8 mouse cellular contexts compared by ENCODE assay signal in the genomic region with DNA sequence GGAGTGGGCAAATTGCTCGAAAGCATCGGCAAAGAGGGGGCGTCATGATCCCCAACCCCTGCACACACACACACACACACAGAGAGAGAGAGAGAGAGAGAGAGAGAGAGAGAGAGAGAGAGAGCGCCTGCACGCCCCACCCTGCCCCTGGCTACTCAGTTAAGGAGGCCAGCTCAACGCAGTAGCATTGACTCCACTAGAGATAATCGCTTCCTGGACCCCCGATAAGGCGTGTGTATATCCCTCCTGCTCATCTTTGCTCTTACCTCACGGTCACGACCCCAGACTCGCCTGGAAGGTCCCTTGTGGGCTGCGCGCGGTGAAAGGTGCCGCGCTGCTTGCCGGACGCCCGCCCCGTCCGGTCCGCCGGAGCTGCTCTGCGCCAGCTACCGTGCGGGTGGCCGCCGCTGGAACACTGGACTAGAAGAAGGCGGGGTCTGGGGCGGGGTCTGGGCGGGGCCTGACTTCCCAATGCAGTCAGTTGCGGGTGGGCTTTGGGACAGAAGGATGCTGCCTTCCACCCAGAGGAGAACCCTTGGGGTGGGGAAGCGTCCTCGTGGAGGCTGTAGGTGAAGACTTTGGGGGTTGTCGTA. TPM values are rescaled to one million over a fixed set of nuclear protein-coding genes. Genes with fewer than 3 reads are reported as not detected.
DNase-seq lines count a peak whose midpoint lies in the region; ATAC-seq and TF ChIP-seq lines count a peak whose summit lies in the region.

A gene (minus strand): TSS at position 422 of the 593 bp plus-strand sequence.

- WGBS in intestine, embryonic 14.5 days: 3% methylated on average over 36 of the region's 36 CpGs
- WGBS in liver, postnatal 0 days (ENCODE audit: insufficient replicate concordance): 10% methylated on average over 35 of the region's 36 CpGs

- no peak; the same call in 1 of the 2 replicates for ATAC-seq in intestine, embryonic 14.5 days (replicated peaks; ENCODE audit: low FRiP score, low TSS enrichment, low read depth)
- no peak for ATAC-seq in liver, postnatal 0 days
- no peak for ATAC-seq in granulocyte monocyte progenitor cell, adult 5-6 weeks (replicated peaks; ENCODE audit: poor library complexity, severe bottlenecking)

- H3K4me3 ChIP-seq in intestine, embryonic 14.5 days (ENCODE audit: low read depth, low read length): peak within 1 kb of the TSS; percentile 20
- no peak within 1 kb of the TSS for H3K4me3 ChIP-seq in liver, postnatal 0 days (ENCODE audit: low read depth, low read length)

- no peak within 1 kb of the TSS for H3K9ac ChIP-seq in intestine, embryonic 14.5 days (ENCODE audit: low read length)
- H3K9ac ChIP-seq in liver, postnatal 0 days (replicated peaks): no peak within 1 kb of the TSS

- no peak for TF ChIP-seq CTCF in liver, postnatal 0 days (IDR thresholded peaks at IDR 0.05; ENCODE audit: low read depth)

- peak within 1 kb of the TSS; percentile 45 for H3K4me2 ChIP-seq in intestine, embryonic 14.5 days (ENCODE audit: low read length)
- peak within 1 kb of the TSS; percentile 38 for H3K4me2 ChIP-seq in liver, postnatal 0 days (ENCODE audit: low read depth, low read length)

- peak in 1 of 2 experiments; percentile 31 for DNase-seq in frontal cortex, adult 2 months (ENCODE audit: extremely low spot score in 1 of 2, low spot score in 1 of 2)
- DNase-seq in frontal cortex, postnatal 14 days (ENCODE audit: low spot score in 2 of 2): no peak
- DNase-seq in ovary, postnatal 36 days (ENCODE audit: low spot score): peak; percentile 10
- DNase-seq in ovary, adult 18-20 months (ENCODE audit: low spot score): no peak
- peak; percentile 71 for DNase-seq in intestine, embryonic 14.5 days (ENCODE audit: low spot score)
- peak; percentile 53 for DNase-seq in liver, postnatal 0 days
- no peak for DNase-seq in gastrocnemius, postnatal 4 days (ENCODE audit: low spot score in 2 of 2)

- H3K4me1 ChIP-seq in intestine, embryonic 14.5 days (replicated peaks; ENCODE audit: control insufficient read depth, insufficient read depth, low read length): no peaks in the 10 kb centered on the region
- H3K4me1 ChIP-seq in liver, postnatal 0 days (ENCODE audit: insufficient read depth): no peaks in the 10 kb centered on the region

- peaks cover 26% of the 10 kb centered on the region for H3K27me3 ChIP-seq in intestine, embryonic 14.5 days (replicated peaks; ENCODE audit: control insufficient read depth, insufficient read depth, low read length)
- H3K27me3 ChIP-seq in liver, postnatal 0 days (ENCODE audit: insufficient read depth, low read length): peaks cover 12% of the 10 kb centered on the region

- no peak within 1 kb of the TSS for H3K27ac ChIP-seq in intestine, embryonic 14.5 days (ENCODE audit: low read depth)
- H3K27ac ChIP-seq in liver, postnatal 0 days (ENCODE audit: low read depth): no peak within 1 kb of the TSS

- H3K36me3 ChIP-seq in intestine, embryonic 14.5 days (ENCODE audit: control insufficient read depth, insufficient read depth, low read length): no peaks in the 10 kb centered on the region
- no peaks in the 10 kb centered on the region for H3K36me3 ChIP-seq in liver, postnatal 0 days (replicated peaks; ENCODE audit: insufficient read depth, low read length)

- no peak for TF ChIP-seq EP300 in liver, postnatal 0 days (IDR thresholded peaks at IDR 0.05; ENCODE audit: low read depth)

- H3K9me3 ChIP-seq in intestine, embryonic 14.5 days (ENCODE audit: control insufficient read depth, low read length): no peaks in the 10 kb centered on the region
- no peaks in the 10 kb centered on the region for H3K9me3 ChIP-seq in liver, postnatal 0 days (ENCODE audit: low read length)

RNA-seq across cellular contexts. Expression of the gene that starts here (rescaled TPM):
- 56.4 and 56.5 TPM in 2 replicates for polyA plus RNA-seq in frontal cortex, adult 2 months (2012; rRNA removed)
- polyA plus RNA-seq in intestine, embryonic 14.5 days (2014; fragmentation: Nextera tagmentation; extraction: Ambion mirVana): 0.43 and 0.55 TPM in 2 replicates
- polyA plus RNA-seq in liver, postnatal 0 days (2015; fragmentation: Nextera tagmentation; extraction: Ambion mirVana): not detected in 2 replicates
- total RNA-seq in granulocyte monocyte progenitor cell, adult 5-6 weeks (2014; fragmentation: Nextera tagmentation): not detected in 2 replicates
- not detected in 2 replicates for total RNA-seq in granulocyte monocyte progenitor cell, adult 5-6 weeks (2017)
- total RNA-seq in gastrocnemius, postnatal 4 days (2021): under 1 TPM; 0.22 to 0.26 TPM

Comparison
In these comparisons a context has a peak if more than half of its experiments do, and no peak if none do; other contexts are left out.
1. RNA of the gene that starts here (polyA plus RNA-seq): 56.4 to 56.5 TPM in frontal cortex, adult 2 months; 0.43 to 0.55 TPM in intestine, embryonic 14.5 days and not detected in liver, postnatal 0 days; every median in the first group is over 10 times any median in the second.
2. Peak in DNase-seq, H3K4me3 ChIP-seq and H3K4me2 ChIP-seq in intestine, embryonic 14.5 days; RNA of the gene not detected or under 1 TPM.
3. Peak in DNase-seq and H3K4me2 ChIP-seq in liver, postnatal 0 days; RNA of the gene not detected or under 1 TPM.